Mouse (Mus musculus) megakaryocyte, embryonic 14.5 days (primary cell): Measurements from ENCODE around the gene Rai14.

ENCODE experiments used
- FLI1 ChIP-seq: IDR thresholded peaks from 2 replicates; pipeline ENCODE4 v1.6.1; 2012; ENCODE audit warnings: low read length, inconsistent platforms, mixed read lengths
- GATA1 ChIP-seq: IDR thresholded peaks from 3 replicates; pipeline ENCODE4 v1.6.1; 2012; ENCODE audit warnings: mixed read lengths, low read length, inconsistent platforms, borderline replicate concordance

DNA sequence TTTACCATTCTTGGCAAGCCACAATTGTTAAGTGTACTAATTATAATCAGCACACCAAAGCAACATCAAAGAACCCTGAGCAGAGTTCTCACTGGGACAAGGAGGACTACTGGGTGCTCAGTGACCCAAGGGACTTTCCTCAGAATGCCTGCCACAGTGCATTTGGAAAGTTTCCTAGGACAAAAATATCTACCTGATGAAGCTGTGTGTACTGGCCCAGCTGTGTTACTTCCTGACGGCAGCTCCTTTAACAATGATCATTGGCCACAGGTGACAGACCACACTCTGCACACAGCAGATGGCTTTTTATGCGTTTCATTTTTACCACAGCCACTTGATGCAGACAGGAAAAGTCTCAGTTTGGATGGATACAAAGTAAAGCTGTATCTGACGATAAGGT lies 135.3 kb downstream of the Rai14 start:
- no peak for TF ChIP-seq GATA1
- TF ChIP-seq FLI1, result no peak
